Mouse (Mus musculus) T-helper 2 cell (primary cell): ENCODE data around the gene Fgfr4.
"Not testable (repeated sequence)": the region's sequence is repeated elsewhere in the genome, so short reads cannot be mapped to it uniquely, and the experiment has no call there.

ENCODE experiments used
- in situ Hi-C: fragments of 300-600 bp; cut with MboI, MseI; formaldehyde crosslinking; loops from one replicate; pipeline ENCODE4 v1.15.1; 2025; ENCODE audit warnings: high pct_unique_total_duplicates

Fgfr4 gene

GRCm38 (mm10) chr13:55171517-55172335, 19.3 kb downstream of the Fgfr4 start:
- in situ Hi-C loops = loop anchor here (10.0 kb wide), 1 partner anchor 367 kb away; no protein-coding TSS in a partner anchor

GRCm38 (mm10) chr13:55172336-55172770, 19.9 kb downstream of the Fgfr4 start:
- in situ Hi-C loops = loop anchor here (10.0 kb wide), 1 partner anchor 368 kb away; no protein-coding TSS in a partner anchor

- in situ Hi-C loops = loop anchor here (10.0 kb wide), 1 partner anchor 370 kb away; no protein-coding TSS in a partner anchor
Measured at GRCm38 (mm10) chr13:55174347-55174746, 21.9 kb downstream of the Fgfr4 start.

- in situ Hi-C loops = loop anchor here (10.0 kb wide), 1 partner anchor 371 kb away; no protein-coding TSS in a partner anchor
Measured at GRCm38 (mm10) chr13:55176265-55176664, 23.8 kb downstream of the Fgfr4 start.

GRCm38 (mm10) chr13:55177903-55178496, 25.6 kb downstream of the Fgfr4 start:
- in situ Hi-C loops = loop anchor here (10.0 kb wide), 1 partner anchor 373 kb away; no protein-coding TSS in a partner anchor

- in situ Hi-C loops = loop anchor here (10.0 kb wide), 1 partner anchor 374 kb away; no protein-coding TSS in a partner anchor
Measured at GRCm38 (mm10) chr13:55178556-55178955, 26.1 kb downstream of the Fgfr4 start.

GRCm38 (mm10) chr13:55179591-55179990, 27.2 kb downstream of the Fgfr4 start:
- in situ Hi-C loops = loop anchor here (10.0 kb wide), 1 partner anchor 375 kb away; no protein-coding TSS in a partner anchor

GRCm38 (mm10) chr13:55181786-55182172, 29.3 kb downstream of the Fgfr4 start:
- in situ Hi-C loops = no loop called here

- in situ Hi-C loops = no loop called here
Measured at GRCm38 (mm10) chr13:55182173-55182894, 29.9 kb downstream of the Fgfr4 start.

- in situ Hi-C loops = no loop called here
Measured at GRCm38 (mm10) chr13:55183382-55183781, 30.9 kb downstream of the Fgfr4 start.

- in situ Hi-C loops = not testable (repeated sequence)
Measured at GRCm38 (mm10) chr13:55187062-55187461, 34.6 kb downstream of the Fgfr4 start.

- in situ Hi-C loops = no loop called here
Measured at GRCm38 (mm10) chr13:55189531-55190107, 37.2 kb downstream of the Fgfr4 start.

- in situ Hi-C loops = no loop called here
Measured at GRCm38 (mm10) chr13:55190121-55190868, 37.9 kb downstream of the Fgfr4 start.

GRCm38 (mm10) chr13:55191535-55191934, 39.1 kb downstream of the Fgfr4 start:
- in situ Hi-C loops = no loop called here

GRCm38 (mm10) chr13:55202758-55203157, 50.3 kb downstream of the Fgfr4 start:
- in situ Hi-C loops = not testable (repeated sequence)

GRCm38 (mm10) chr13:55203740-55204139, 51.3 kb downstream of the Fgfr4 start:
- in situ Hi-C loops = no loop called here

- in situ Hi-C loops = no loop called here
Measured at GRCm38 (mm10) chr13:55204667-55205389, 52.4 kb downstream of the Fgfr4 start.

- in situ Hi-C loops = no loop called here
Measured at GRCm38 (mm10) chr13:55205448-55206205, 53.2 kb downstream of the Fgfr4 start.
